Mouse (Mus musculus) granulocyte monocyte progenitor cell, adult 5-6 weeks (primary cell): Measurements from ENCODE around the gene Arrb1. TPM values are rescaled to one million over a fixed set of nuclear protein-coding genes. Genes with fewer than 3 reads are reported as not detected.

Experiments
- ATAC-seq: replicated peaks from 2 replicates; pipeline ENCODE4 v1.8.0; 2016; ENCODE audit warnings: mild to moderate bottlenecking, moderate TSS enrichment, inconsistent platforms; ENCODE audit not compliant: poor library complexity, severe bottlenecking
- total RNA-seq, 2 experiments: library from RNA; stranded (forward) in 1 of 2; stranded (reverse) in 1 of 2; fragments of 200-712, 200-1000 nt in 1 of 2; fragments of >200 nt in 1 of 2; fragmentation: Nextera tagmentation in 1 of 2; gene quantifications; 2 replicates each; pipeline ENCODE4 v1.2.3; 2014 to 2017

Gene Arrb1
- 35.3 and 40.1 TPM in 2 replicates for total RNA-seq (2014; fragmentation: Nextera tagmentation)
- total RNA-seq (2017) = 24.1 and 36.6 TPM in 2 replicates

DNA sequence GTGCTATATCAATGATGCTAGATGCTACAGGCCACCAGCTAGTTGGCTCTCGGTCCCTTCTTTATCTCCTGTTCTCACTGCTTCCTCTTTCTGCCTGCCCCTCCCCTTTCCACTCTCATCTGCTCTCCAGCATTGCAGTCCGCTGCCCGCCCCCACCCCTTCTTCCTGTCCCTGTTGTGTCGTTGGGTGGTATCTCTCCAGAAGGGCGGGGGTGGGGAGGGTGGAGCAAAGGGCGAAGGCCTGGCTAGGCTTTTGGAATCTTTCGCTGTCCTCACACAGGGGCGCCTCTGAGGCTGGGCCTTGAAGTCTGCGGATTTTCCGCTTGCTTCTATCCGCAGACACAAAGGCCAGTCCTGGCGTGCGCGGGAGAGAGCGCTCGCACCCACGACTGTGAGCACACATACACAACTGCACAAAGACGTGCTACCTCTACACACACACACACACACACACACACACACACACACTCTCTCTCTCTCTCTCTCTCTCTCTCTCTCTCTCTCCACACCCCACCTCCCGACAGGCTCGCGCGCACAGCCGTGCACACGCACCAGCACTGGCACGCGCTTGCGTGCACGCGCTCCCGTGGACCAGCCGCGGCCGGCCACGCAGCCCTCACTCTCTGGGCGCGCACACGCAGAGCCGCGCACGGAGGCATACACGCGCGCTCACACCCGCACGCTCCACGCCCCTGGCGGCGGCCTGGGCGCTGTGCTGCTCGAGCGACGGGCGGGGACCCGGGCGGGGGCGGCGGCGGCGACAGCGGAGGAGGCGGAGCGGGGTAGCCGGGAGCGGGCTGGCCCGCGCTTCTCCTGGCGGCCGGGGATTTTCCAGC lies at the start of gene Arrb1:
Gene Arrb1, plus strand, starts transcription at position 566 of the 835 bp plus-strand sequence.
- ATAC-seq = peak; percentile 63

DNA sequence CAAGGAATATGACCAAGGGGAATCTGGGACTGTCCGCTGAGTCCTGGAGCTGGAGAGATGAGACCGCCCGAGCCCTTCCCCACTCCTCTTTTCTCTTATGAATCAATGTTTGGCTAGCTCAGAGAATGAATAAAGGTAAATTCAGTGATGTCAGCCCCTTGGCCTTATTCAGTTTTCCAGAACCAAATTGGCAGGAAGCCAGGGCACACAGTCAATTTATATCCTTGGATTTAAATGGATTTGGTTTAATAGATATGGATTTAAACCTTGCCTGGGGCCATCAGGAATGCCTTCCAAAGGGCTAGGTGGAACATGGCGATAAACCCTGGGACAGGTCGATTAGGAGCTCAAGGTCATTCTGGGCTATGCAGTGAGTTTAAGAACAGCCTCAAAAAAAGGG lies 45.6 kb upstream of the Arrb1 start:
- ATAC-seq = no peak

DNA sequence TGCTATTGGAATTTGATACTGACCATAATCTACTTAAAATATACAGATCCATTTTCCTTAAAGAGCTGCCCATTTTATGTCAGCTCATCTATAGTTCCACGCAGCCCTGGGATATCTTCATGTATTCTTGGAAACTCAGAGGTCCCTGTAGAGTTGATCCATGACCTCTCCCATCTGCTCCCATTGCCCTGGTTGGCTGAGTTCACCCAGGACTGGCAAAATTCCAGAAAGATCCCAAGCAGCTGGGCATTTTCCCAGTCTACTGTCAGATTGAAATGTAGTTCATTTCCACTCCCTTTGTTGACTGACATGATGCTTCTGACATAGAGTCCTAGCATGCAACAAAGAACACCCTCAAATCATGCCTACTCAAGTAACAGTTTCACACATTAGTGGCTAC lies 36.1 kb upstream of the Arrb1 start:
- no peak for ATAC-seq

DNA sequence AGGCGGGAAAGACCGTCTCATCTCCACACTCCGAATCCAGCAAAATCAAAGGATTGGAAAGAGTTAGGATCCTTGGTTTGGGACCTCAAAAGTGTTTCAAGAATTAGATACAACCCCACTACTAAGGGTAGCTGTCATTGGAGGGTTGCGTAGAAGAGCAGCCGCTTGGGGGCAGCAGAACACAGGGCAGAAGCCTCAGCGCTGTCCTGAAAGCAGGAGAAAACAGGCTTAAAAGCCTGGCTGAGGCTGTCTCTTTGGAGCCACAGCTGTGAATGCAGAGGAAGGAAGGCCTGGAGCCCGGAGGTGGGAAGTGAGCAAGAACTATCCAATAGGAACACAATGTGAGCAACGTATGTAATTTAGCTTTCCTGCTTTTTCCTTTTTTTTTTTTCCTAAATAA lies 35.1 kb upstream of the Arrb1 start:
- ATAC-seq = peak; percentile 90

DNA sequence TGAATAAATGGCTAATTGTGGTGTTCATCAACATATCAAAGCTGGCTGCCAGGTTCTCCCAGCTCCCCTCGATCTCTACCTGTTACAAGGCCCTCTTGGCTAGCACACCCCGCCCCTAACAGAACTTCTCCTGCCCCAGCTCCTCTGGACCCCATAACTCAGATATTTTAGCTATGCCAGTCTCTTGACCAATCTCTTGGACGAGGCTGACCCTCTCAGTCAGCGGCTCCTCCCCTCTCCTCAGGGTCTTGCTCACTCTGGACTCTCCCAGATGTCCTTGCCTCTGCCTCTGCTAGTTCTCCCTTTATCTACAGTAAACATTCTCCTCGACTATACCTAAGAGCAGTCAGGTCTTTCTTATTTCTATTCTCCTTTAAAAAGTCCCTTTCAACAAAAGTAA lies 34.6 kb upstream of the Arrb1 start:
- no peak for ATAC-seq

DNA sequence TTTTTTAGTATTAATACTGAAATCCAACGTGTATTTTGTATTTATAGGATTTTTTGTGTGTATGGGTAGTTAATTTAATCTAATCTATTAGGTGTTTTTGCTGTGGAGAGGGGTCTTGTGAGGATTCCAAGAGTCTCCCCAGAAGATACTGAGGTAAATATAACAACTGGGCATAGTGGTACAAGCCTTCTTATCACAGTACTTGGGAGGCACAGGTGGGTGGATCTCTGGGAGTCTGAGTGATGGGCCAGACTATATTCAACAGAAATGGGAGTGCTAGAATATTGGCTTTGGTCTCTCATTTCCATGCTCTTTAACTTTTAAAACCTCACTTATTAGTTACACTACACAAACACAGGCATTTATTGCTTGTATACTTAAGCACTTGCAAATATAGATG lies 34.1 kb upstream of the Arrb1 start:
- ATAC-seq = no peak

DNA sequence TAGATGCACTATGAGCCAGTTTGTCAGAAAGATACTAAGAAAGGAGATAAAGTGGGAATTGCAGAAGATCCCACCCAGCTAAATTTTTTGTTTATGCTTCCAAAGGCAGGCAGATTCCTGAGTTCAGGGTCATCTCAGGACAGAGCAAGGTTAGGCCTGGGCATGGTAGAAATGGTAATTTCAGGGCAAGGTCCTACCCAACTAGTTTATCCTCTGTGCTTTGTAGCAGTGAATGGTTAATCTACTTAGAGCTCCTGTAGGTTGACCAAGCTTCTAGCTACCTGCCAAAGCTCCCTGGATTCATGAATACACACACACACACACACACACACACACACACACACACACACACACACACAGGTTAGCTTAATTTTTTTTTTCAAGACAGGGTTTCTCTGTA lies 30.7 kb upstream of the Arrb1 start:
- no peak for ATAC-seq

DNA sequence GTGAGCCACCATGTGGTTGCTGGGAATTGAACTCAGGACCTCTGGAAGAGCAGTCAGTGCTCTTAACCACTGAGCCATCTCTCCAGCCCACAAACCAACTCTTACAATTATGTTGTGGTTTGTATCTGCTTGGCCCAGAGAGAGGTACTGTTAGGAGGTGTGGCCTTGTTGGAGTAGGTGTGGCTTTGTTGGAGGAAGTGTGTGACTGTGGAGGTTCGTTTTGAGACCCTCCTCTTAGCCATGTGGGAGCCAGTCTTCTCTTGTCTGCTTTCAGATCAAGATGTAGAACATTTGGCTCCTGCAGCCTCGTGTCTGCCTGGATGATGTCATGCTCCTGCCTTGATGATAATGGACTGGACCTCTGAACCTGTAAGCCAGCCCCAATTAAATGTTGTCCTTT lies 27.1 kb upstream of the Arrb1 start:
- peak; percentile 35; the same call in 1 of the 2 replicates for ATAC-seq

DNA sequence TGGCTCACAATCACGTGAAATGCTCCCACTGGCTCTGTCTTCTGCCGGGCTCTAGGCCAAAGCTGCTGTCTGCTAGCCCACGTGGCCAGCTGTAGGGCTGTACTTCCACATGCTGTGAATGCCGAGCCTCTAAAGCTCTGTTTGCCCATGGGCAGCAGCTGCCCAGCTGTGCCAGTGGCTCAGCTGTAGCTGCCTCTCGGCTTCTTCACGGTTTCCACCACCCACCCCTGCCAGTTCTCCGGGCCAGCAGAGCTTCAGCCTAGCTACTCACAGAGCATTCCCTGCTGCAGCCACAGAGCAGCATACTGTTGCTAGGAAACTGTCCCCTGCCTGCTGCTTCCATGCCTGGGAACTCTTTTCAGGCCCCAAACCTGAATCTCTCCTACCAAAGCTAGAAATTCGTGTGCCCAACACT lies 25.2 kb upstream of the Arrb1 start:
- no peak for ATAC-seq

DNA sequence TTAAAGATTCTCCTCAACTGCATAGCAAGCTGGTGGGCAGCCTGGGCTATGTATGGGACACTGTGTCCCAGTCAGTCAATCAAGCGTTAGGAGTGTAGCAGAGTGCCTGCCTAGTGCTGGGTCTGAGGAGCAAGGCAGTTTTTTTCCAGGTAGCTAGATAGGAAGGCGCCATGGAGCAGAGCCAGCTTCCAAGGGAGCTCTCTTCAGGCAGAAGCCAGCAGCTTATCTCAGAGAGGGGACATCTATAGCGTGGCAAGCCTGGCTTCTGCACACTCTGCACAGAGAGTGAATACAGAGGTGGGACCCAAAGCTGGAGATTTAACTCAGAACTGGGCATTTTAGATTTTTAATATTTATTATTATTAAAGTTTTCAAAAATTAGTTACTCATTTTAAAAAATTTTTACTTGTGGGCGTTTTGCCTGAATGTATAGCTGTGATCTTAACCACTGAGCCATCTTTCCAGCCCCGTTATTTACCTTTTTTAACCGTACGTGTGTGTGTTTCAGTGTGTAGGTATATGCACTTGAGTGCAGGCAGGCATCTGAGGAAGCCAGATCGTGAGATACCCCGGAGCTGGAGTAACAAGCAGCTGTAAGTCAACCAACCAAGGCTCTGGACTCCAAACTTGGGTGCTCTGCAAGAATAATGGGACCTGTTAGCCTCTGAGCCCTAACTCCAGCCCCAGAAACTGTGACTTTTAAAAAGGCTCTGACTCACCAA lies 19.0 kb upstream of the Arrb1 start:
- no peak for ATAC-seq

DNA sequence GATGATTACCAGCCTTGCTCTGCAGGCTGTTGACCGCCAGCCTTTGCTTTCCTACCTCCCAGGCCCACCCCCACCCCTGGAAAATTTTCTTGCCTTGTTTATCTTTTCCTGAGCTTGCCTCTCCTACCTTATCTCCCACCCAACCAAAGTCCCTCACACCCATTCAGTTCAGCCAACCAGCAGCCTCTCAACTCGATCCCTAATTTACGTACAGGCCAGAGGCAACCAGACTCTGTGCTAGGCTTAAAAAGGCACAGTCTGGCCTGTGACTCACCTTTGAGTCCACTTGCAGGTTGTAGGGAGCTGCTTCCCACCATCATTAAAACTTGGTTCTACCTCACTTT lies 18.5 kb upstream of the Arrb1 start:
- ATAC-seq = no peak

DNA sequence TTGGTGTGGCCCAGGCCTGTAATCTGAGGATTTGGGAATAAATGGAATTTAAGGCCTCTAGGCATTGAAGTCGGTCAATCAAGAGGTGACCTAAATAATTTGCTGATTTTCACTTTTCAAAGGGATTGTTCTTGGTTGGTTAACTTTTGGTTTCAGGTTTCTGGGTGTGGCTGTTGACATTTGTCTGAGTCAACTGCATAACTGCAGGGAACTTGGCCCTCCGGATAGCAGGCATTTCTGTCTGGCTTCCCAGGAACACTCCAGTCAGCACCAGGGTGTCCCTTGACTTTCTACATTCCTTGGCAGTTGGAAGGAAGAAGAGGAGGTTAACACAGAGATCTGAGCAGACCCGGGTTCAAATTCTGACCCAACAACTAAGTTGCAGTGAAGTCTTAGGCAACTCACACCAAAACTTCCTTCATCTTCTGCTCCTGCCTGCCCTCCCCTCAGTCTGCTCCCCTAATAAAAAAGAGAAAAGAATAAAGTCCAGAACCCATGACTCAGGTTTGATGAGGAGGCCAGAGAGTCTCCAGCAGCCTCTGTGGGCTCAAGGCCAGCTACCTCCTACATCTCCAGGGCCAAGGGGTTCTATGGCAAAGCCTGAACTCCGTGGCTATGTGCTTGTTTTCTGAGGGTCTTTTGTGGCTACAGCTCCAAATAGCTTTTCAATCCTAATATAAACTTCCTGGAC lies 16.2 kb upstream of the Arrb1 start:
- ATAC-seq = no peak

DNA sequence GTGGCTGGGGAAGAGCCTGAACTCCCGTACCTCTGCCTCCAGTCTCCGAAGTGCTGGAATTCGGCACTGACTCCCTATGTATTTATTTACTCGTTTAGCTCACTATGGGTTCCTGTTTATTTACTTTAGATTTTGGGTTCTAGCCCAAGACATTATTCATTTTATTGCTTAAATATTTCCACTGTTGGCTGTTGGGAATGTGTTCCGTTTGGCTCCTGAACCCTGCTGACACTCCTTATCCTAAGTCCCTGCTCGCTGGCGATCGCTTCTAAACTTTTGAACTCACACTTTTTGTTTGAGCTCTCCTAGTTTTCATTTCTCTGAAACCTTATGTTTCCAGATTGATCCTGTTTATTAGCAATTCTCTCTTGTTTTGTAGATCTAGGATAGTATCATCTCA lies 12.1 kb upstream of the Arrb1 start:
- ATAC-seq = no peak

DNA sequence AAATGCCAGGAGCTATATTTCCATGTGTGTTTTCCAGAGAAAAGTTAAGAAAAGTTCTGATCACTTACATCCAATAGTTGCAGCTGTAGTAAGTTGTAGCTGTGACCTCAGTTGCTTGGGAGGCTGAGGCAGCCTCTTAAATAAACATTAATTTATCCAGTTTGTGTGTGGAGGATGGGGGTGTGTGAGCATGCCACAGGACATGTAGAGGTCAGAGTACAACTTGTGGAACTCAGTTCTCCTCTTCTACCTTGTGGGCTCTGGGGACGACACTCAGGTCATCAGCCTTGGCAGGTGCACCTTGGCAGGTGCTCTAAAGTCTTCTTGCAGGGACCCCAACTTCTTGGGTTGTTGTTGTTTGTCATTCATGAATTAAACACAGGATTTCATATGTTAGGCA lies 11.4 kb upstream of the Arrb1 start:
- no peak for ATAC-seq

DNA sequence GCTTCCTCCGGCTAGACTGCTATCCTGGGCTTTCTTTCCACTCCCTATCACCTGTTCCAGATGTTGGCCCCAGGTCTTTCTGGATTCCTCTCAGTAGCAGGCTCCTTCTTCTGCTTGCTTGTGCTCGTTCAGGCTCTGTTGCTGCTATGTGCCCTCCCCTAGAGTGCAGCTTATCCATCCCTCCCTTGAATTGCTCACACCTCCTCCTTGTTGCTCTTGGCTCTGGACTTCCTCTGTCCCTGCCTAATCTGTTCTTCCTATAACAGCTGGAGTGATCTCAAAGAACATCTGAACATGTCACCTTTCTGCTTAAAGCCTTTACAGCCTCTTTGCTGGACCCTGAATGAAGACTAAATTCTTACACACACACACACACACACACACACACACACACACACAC lies 6.7 kb upstream of the Arrb1 start:
- ATAC-seq = no peak

DNA sequence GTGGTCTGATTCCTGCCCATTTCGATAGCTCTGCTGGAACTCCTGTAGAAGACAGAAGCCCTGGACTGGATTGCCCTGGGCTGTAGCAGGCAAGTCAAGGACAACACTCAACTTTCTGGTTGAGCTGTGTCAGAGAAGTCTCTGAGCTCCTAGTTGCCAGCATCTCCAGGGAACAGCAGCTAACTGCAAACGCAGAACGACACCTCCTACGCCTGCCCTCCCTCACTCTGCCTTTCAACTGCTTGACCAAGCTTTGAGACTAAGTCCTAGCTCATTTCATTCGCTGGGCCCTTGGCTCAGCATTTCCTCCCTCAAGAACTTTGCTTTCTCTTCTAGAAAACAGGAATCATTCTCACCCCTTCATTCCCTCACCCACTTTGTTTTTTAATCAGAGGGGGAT lies 5.9 kb upstream of the Arrb1 start:
- no peak for ATAC-seq

DNA sequence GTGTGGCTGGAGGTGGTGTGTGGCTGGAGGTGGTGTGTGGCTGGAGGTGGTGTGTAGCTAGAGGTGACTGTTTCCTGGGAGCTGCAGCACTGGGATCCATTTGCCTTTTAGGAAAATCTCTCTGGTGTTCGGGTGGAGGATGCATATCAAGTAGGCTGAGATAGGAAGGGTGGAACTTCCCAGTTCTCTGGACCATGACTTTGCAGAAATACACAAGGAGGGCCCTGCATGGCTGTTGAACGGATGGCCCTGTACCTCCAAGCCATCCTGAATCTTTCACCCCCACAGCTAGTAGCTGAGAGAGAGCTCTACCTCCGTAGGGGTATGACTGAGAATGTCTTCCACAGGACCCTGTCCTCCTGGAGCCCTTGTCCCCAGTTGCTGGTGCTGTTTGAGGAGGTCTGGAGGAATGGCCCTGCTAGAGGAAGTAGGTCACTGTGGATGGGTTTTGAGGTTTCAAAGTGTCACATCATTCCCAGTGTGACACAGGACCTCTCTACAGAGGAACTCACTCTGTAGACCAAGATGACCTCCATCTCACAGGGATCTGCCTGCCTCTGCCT lies 3.8 kb upstream of the Arrb1 start:
- peak; percentile 10; the same call in 1 of the 2 replicates for ATAC-seq

DNA sequence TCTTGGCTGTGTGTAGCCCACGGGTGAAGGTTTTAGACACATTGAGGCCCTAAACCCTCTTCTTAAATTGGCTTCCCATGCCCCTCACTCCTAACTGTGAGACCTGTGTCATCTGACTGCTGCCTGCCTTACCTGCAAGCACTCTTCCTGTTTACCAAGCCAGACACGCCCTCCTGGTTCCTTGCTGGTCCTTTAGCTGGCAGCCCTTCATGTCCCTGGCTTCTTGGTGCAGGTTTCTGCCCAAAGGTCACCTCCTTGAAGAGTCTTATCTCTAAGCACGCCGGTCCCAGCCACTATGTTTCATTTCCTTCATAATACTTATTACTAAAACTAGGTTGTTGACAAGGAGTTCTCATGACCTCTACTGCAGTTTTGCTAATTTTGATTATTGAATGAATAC lies 2.7 kb upstream of the Arrb1 start:
- no peak for ATAC-seq

DNA sequence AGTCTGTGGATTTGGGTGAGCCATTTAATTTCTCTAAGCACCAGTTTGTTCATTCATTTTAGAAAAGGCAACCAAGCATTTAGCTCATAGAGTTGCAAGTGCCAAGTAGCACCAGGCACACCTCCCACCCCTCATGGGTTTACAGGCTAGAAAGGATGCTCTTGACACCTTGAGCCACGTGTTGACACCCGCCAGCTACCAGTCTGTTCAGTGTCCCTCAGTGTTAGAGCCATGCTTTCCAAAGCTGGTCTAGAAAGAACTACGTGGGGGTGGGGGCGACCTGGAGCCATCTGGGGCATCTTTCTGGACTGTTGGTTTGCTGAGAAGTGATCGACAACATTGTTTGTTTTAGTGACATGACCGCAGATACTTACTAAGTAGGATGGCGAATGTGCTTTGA lies 1.7 kb upstream of the Arrb1 start:
- no peak for ATAC-seq

DNA sequence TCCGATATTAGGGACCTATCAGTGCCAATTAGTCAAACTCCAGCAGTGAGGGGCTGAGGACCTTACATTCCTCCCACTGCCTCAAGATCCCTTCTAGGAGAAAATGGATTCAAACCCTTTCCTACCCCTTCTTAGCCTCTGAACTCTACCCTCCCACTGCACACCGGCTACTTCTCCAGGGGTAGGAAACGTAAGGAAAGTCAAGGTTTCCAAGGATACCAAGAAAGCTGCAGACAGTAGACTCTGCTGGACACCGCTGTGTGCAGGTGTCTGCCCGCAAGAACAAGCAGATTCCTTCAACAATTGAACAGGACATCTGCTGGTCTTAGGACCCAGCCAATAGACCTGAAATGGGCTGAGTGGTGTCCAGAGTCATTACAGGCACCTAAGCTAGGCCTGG lies 765 bp upstream of the Arrb1 start:
- no peak for ATAC-seq
